ENCODE assay signal across 21 mouse cellular contexts in genomic region chr1:33588557-33588956, GRCm38 (mm10).
DNase-seq lines count a peak whose midpoint lies in the region; ATAC-seq lines count a peak whose summit lies in the region.
"Had no signal": no experiment of that assay in that cellular context is flagged by ENCODE, and none has a peak within 500 bp of the region (broad histone marks: within the 10 kb centered on the region; RNA-seq: fewer than 3 reads in every experiment).

No protein-coding gene starts in this region.

- H3K27ac ChIP-seq in hindbrain, embryonic 12.5 days = no peak overlapping the region
- no peak overlapping the region for H3K27ac ChIP-seq in hindbrain, embryonic 10.5 days
- no peak overlapping the region for H3K27ac ChIP-seq in neural tube, embryonic 11.5 days (ENCODE audit: low read depth, low read length)
- no peak overlapping the region for H3K27ac ChIP-seq in neural tube, embryonic 12.5 days
- H3K27ac ChIP-seq: embryonic facial prominence, embryonic 15.5 days; heart, embryonic 15.5 days had no signal

- H3K27me3 ChIP-seq in hindbrain, embryonic 12.5 days = no peaks in the 10 kb centered on the region
- no peaks in the 10 kb centered on the region for H3K27me3 ChIP-seq in hindbrain, embryonic 10.5 days (ENCODE audit: insufficient read depth, poor library complexity, severe bottlenecking)
- no peaks in the 10 kb centered on the region for H3K27me3 ChIP-seq in neural tube, embryonic 11.5 days (ENCODE audit: control insufficient read depth, insufficient read depth, low read length)
- H3K27me3 ChIP-seq in neural tube, embryonic 12.5 days (replicated peaks) = no peaks in the 10 kb centered on the region
- H3K27me3 ChIP-seq: embryonic facial prominence, embryonic 15.5 days; heart, embryonic 15.5 days had no signal

- no peak overlapping the region for H3K4me2 ChIP-seq in hindbrain, embryonic 12.5 days (replicated peaks)
- H3K4me2 ChIP-seq in neural tube, embryonic 11.5 days (ENCODE audit: low read depth) = no peak overlapping the region
- no peak overlapping the region for H3K4me2 ChIP-seq in neural tube, embryonic 12.5 days (replicated peaks)
- H3K4me2 ChIP-seq: embryonic facial prominence, embryonic 15.5 days; heart, embryonic 11.5 days; heart, embryonic 15.5 days had no signal

- H3K9me3 ChIP-seq in hindbrain, embryonic 12.5 days (replicated peaks) = no peaks in the 10 kb centered on the region
- H3K9me3 ChIP-seq in hindbrain, embryonic 10.5 days = no peaks in the 10 kb centered on the region
- no peaks in the 10 kb centered on the region for H3K9me3 ChIP-seq in neural tube, embryonic 11.5 days (ENCODE audit: control insufficient read depth, low read length)
- H3K9me3 ChIP-seq in neural tube, embryonic 12.5 days = no peaks in the 10 kb centered on the region
- H3K9me3 ChIP-seq: embryonic facial prominence, embryonic 15.5 days; heart, embryonic 15.5 days had no signal

- peak; percentile 51; the same call in 1 of the 2 replicates for ATAC-seq in hindbrain, embryonic 12.5 days (ENCODE audit: low FRiP score)
- ATAC-seq in neural tube, embryonic 11.5 days (ENCODE audit: insufficient read depth, low FRiP score, low TSS enrichment) = peak; percentile 59; the same call in 1 of the 2 replicates
- peak; percentile 71 for ATAC-seq in neural tube, embryonic 12.5 days (ENCODE audit: low FRiP score, low read depth)
- ATAC-seq: intestine, embryonic 16.5 days had no signal

- H3K4me3 ChIP-seq in hindbrain, embryonic 12.5 days = no peak overlapping the region
- H3K4me3 ChIP-seq in hindbrain, embryonic 10.5 days = no peak overlapping the region
- H3K4me3 ChIP-seq in neural tube, embryonic 11.5 days (ENCODE audit: low read depth, low read length) = no peak overlapping the region
- H3K4me3 ChIP-seq in neural tube, embryonic 12.5 days = no peak overlapping the region
- H3K4me3 ChIP-seq: embryonic facial prominence, embryonic 15.5 days; heart, embryonic 15.5 days had no signal

- no peak overlapping the region for H3K9ac ChIP-seq in hindbrain, embryonic 12.5 days
- no peak overlapping the region for H3K9ac ChIP-seq in neural tube, embryonic 11.5 days (ENCODE audit: low read length)
- no peak overlapping the region for H3K9ac ChIP-seq in neural tube, embryonic 12.5 days
- H3K9ac ChIP-seq: embryonic facial prominence, embryonic 15.5 days; heart, embryonic 15.5 days had no signal

- 0 out of 2 replicates have a peak, but pooled peaks cover 4% of the 10 kb centered on the region for H3K4me1 ChIP-seq in hindbrain, embryonic 12.5 days
- H3K4me1 ChIP-seq in hindbrain, embryonic 10.5 days (replicated peaks) = peaks cover 17% of the 10 kb centered on the region
- no peaks in the 10 kb centered on the region for H3K4me1 ChIP-seq in neural tube, embryonic 11.5 days (ENCODE audit: control insufficient read depth, insufficient read depth, low read length)
- no peaks in the 10 kb centered on the region for H3K4me1 ChIP-seq in neural tube, embryonic 12.5 days
- H3K4me1 ChIP-seq: embryonic facial prominence, embryonic 15.5 days; heart, embryonic 15.5 days had no signal

- WGBS in hindbrain, embryonic 12.5 days = 63% methylated on average over 6 of the region's 6 CpGs
- WGBS in hindbrain, embryonic 10.5 days = 82% methylated on average over 6 of the region's 6 CpGs
- WGBS in neural tube, embryonic 11.5 days = 43% methylated on average over 5 of the region's 6 CpGs
- 20% methylated on average over 6 of the region's 6 CpGs for WGBS in neural tube, embryonic 12.5 days

- no peaks in the 10 kb centered on the region for H3K36me3 ChIP-seq in hindbrain, embryonic 12.5 days
- no peaks in the 10 kb centered on the region for H3K36me3 ChIP-seq in hindbrain, embryonic 10.5 days
- H3K36me3 ChIP-seq in neural tube, embryonic 11.5 days (ENCODE audit: control insufficient read depth, insufficient read depth, low read length) = no peaks in the 10 kb centered on the region
- H3K36me3 ChIP-seq in neural tube, embryonic 12.5 days = no peaks in the 10 kb centered on the region
- H3K36me3 ChIP-seq: embryonic facial prominence, embryonic 15.5 days; heart, embryonic 15.5 days had no signal

- no peak for DNase-seq in hindbrain, embryonic 10.5 days (ENCODE audit: low spot score)
- DNase-seq in neural tube, embryonic 11.5 days (ENCODE audit: low spot score) = no peak
- no peak for DNase-seq in neural tube, embryonic 10.5 days (ENCODE audit: extremely low spot score, low spot score)
- no peak for DNase-seq in frontal cortex, adult 2 months (ENCODE audit: extremely low spot score in 1 of 2, low spot score in 1 of 2)
- DNase-seq in MN1 (ENCODE audit: low spot score) = no peak
- DNase-seq: adrenal gland, adult 8-10 months; adrenal gland, postnatal 36 days; cerebellum, adult 11 months; cerebellum, adult 8-10 months; cerebellum, postnatal 14 days; embryo, embryonic 11 days; gastrocnemius, postnatal 10 days; heart, adult 18-20 months; heart, postnatal 14 days; kidney, adult 2 months had no signal
